Mouse (Mus musculus) heart, embryonic 14.5 days (tissue): ENCODE data around the gene Madd. TPM values are rescaled to one million over a fixed set of nuclear protein-coding genes. Genes with fewer than 3 reads are reported as not detected.

Source experiments
- ATAC-seq: fragments of 200-750 bp; cut with Nextera tagmentation; 2 replicates; pipeline ENCODE4 v1.8.0; 2017; ENCODE audit warnings: low read depth, moderate TSS enrichment; ENCODE audit not compliant: insufficient number of reproducible peaks, insufficient read depth, low FRiP score
- H3K27ac ChIP-seq, 2 experiments: fragments of 200-500 bp in 1 of 2; fragments of 300-500 bp in 1 of 2; sonication (generic) in 1 of 2; replicated peaks in 1 of 2; 2 replicates each; pipeline ENCODE4 v1.5.1; 2012 to 2014; ENCODE audit warnings: low read depth in 2 of 2, low read length in 2 of 2, control low read depth in 1 of 2, mild to moderate bottlenecking in 1 of 2, mixed read lengths in 1 of 2; ENCODE audit not compliant: control insufficient read depth in 1 of 2, insufficient read depth in 1 of 2
- H3K27me3 ChIP-seq: fragments of 300-500 bp; sonication (generic); 2 replicates; pipeline ENCODE4 v1.6.1; 2014; ENCODE audit warnings: mild to moderate bottlenecking, low read length, control low read depth; ENCODE audit not compliant: control insufficient read depth, insufficient read depth
- H3K36me3 ChIP-seq: fragments of 300-500 bp; sonication (generic); 2 replicates; pipeline ENCODE4 v1.6.1; 2014; ENCODE audit warnings: mild to moderate bottlenecking, control low read depth, low read length, mixed read lengths; ENCODE audit not compliant: control insufficient read depth, insufficient read depth
- H3K4me1 ChIP-seq, 2 experiments: fragments of 200-500 bp in 1 of 2; fragments of 300-500 bp in 1 of 2; sonication (generic) in 1 of 2; 2 replicates each; pipeline ENCODE4 v1.6.1; 2012 to 2014; ENCODE audit warnings: low read length in 2 of 2, control low read depth in 1 of 2, mixed read lengths in 1 of 2; ENCODE audit not compliant: control insufficient read depth in 2 of 2, insufficient read depth in 2 of 2
- H3K4me2 ChIP-seq: fragments of 300-500 bp; sonication (generic); 2 replicates; pipeline ENCODE4 v1.6.1; 2014; ENCODE audit warnings: mild to moderate bottlenecking, low read length
- H3K4me3 ChIP-seq, 2 experiments: fragments of 200-500 bp in 1 of 2; fragments of 300-500 bp in 1 of 2; sonication (generic) in 1 of 2; 2 replicates each; pipeline ENCODE4 v1.5.1; 2012 to 2014; ENCODE audit warnings: low read length in 2 of 2, mild to moderate bottlenecking in 2 of 2, control low read depth in 1 of 2, low read depth in 1 of 2, moderate library complexity in 1 of 2; ENCODE audit not compliant: control insufficient read depth in 1 of 2, insufficient read depth in 1 of 2
- H3K9ac ChIP-seq: fragments of 300-500 bp; sonication (generic); 2 replicates; pipeline ENCODE4 v1.6.1; 2014; ENCODE audit warnings: mild to moderate bottlenecking, low read length
- H3K9me3 ChIP-seq: fragments of 300-500 bp; sonication (generic); 2 replicates; pipeline ENCODE4 v1.6.1; 2016; ENCODE audit warnings: low read length, control low read depth; ENCODE audit not compliant: control insufficient read depth
- WGBS: fragments of 180-500 bp; shearing (Covaris S2); extraction: QIAGEN DNeasy Blood & Tissue Kit; methylation state at CpG from one replicate; pipeline ENCODE4 v1.1.7; 2014; 5-methylcytosine and 5-hydroxymethylcytosine counted together
- polyA plus RNA-seq: library from polyadenylated mRNA; unstranded; fragments of >200 nt; fragmentation: Nextera tagmentation; extraction: Ambion mirVana; gene quantifications from 2 replicates; pipeline ENCODE4 v1.2.1, GENCODE M21; 2014

Madd gene
- polyA plus RNA-seq, 1 experiment from 2014 or later = 5.2 TPM

DNA sequence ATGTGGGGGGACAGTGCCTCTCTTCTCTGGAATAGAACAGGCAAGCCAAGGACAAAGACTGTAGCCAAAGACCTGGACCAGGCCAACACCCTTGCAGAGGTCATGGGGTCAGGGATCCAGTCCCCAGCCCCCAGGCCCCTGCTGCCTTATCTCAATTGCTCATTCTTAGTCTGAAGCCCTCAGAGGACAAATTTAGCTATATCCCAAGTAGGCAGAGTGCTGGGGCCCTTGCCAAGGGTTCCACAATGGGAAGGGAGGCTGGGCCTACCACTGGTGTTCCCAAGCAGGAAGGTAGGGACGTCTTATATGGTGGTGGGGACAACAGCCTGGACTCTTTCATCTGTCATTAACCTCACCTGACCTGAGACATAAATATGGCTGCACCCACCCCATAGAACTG, 65.0 kb downstream of the Madd start:
- Histone ChIP-seq H3K9ac (peak overlapping the region; percentile 96), H3K4me2 (peak overlapping the region; percentile 91), H3K4me1 (peaks cover 23 to 46% of the 10 kb centered on the region in 2 experiments), H3K36me3 (peaks cover 48% of the 10 kb centered on the region), H3K27me3 (no peaks in the 10 kb centered on the region), H3K4me3 (peak overlapping the region; percentile 77 to 78), H3K9me3 (no peaks in the 10 kb centered on the region), H3K27ac (peak overlapping the region; percentile 96 to 99)
- WGBS = 13% methylated on average over 1 of the region's 1 CpGs
- ATAC-seq = peak; percentile 71

DNA sequence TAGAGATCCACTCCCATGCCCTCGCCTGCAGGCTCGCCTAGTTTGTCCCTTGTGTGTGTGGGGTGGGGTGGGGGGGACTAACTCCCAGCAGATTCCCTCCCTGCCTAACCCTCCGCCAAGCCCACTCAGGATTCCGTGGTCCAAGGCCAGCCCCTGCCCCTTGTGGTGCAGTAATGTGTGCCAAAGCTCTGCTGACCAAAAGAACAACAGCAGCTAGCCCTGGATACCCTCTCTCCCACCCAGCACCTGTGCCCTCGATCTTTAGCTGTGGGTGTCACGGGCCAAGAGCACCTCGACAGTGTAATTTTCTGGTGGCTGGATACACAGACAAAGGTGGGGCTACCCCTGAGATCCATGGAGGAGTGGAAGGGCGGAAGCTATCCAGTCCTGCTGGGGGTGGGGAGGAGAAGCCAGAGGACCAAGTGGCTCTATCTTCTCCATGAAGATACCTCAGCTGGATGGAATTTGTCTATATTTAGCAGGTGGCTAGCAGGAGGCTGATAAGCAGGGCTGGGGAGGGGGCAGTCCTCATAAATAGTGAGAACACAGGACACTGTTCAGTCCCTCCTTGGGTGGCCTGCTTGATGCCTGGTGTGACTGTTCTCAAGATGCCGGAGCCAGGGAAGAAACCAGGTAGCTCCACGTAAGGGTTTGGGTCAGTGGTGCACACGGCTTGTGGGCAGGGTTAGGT, 65.9 kb downstream of the Madd start, which contains the start of gene Mybpc3:
Mybpc3 (plus strand) TSS at position 560 of the 691 bp plus-strand sequence.
- WGBS = 28% methylated on average over 11 of the region's 11 CpGs
- H3K9me3 ChIP-seq = no peaks in the 10 kb centered on the region
- H3K36me3 ChIP-seq = peaks cover 38% of the 10 kb centered on the region
- peak within 1 kb of the TSS; percentile 96 for H3K9ac ChIP-seq
- peak within 1 kb of the TSS; percentile 91 for H3K4me2 ChIP-seq
- peaks cover 25 to 45% of the 10 kb centered on the region in 2 experiments for H3K4me1 ChIP-seq
- H3K27ac ChIP-seq = peak within 1 kb of the TSS; percentile 96 to 99
- H3K27me3 ChIP-seq = no peaks in the 10 kb centered on the region
- H3K4me3 ChIP-seq = peak within 1 kb of the TSS; percentile 77 to 78
- ATAC-seq = peak; percentile 78

DNA sequence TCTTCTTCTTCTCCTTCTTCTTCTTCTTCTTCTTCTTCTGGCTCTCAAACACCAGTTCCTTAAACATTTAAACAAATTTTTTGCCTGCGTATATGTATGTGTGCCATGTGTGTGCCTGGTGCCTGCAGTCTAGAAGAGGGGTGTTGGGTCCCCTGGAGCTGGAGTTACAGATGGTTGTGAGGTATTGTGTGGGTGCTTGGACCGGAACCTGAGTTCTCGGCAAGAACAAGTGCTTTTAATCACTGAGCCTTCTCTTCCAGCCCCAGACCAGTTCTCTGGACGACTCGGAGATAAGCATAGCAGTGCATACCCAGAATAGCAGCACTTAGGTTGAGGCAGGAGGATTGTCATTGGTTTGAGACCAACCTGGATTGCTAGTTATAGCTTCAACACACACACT, 66.8 kb downstream of the Madd start:
- peak overlapping the region; percentile 96 to 99 for H3K27ac ChIP-seq
- peaks cover 31 to 44% of the 10 kb centered on the region in 2 experiments for H3K4me1 ChIP-seq
- 30% methylated on average over 5 of the region's 5 CpGs for WGBS
- no peaks in the 10 kb centered on the region for H3K27me3 ChIP-seq
- no peak overlapping the region for H3K4me3 ChIP-seq
- no peaks in the 10 kb centered on the region for H3K9me3 ChIP-seq
- peak overlapping the region; percentile 96 for H3K9ac ChIP-seq
- peaks cover 30% of the 10 kb centered on the region for H3K36me3 ChIP-seq
- no peak for ATAC-seq
- peak overlapping the region; percentile 91 for H3K4me2 ChIP-seq

DNA sequence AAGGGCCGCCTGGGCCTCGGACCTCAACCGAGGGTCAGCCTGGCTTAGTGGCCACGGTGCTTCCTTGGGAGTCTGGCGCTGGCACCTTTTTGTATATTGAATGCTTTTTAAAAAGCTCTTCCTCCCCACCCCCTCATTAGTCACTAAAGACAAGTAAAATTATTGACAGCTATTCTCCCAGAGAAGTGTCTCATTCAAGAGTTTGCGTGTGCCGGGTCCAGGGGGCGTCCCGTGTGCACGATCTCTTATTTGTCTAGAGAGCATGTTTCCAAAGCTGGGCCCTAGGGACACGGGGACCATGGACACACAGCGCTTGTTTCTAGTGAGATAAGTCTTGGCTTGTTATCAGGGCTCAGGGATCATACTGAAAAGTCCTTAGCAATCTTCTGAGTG, 68.1 kb downstream of the Madd start:
- no peak for ATAC-seq
- Histone ChIP-seq H3K36me3 (peaks cover 17% of the 10 kb centered on the region), H3K9me3 (no peaks in the 10 kb centered on the region), H3K9ac (peak overlapping the region; percentile 78), H3K4me2 (peak overlapping the region; percentile 94), H3K27me3 (no peaks in the 10 kb centered on the region), H3K4me3 (peak overlapping the region; percentile 38 to 45), H3K27ac (peak overlapping the region in 1 of 2 experiments; percentile 65; a peak in 2 of 4 replicates), H3K4me1 (peaks cover 28 to 38% of the 10 kb centered on the region in 2 experiments)
- 22% methylated on average over 12 of the region's 12 CpGs for WGBS

DNA sequence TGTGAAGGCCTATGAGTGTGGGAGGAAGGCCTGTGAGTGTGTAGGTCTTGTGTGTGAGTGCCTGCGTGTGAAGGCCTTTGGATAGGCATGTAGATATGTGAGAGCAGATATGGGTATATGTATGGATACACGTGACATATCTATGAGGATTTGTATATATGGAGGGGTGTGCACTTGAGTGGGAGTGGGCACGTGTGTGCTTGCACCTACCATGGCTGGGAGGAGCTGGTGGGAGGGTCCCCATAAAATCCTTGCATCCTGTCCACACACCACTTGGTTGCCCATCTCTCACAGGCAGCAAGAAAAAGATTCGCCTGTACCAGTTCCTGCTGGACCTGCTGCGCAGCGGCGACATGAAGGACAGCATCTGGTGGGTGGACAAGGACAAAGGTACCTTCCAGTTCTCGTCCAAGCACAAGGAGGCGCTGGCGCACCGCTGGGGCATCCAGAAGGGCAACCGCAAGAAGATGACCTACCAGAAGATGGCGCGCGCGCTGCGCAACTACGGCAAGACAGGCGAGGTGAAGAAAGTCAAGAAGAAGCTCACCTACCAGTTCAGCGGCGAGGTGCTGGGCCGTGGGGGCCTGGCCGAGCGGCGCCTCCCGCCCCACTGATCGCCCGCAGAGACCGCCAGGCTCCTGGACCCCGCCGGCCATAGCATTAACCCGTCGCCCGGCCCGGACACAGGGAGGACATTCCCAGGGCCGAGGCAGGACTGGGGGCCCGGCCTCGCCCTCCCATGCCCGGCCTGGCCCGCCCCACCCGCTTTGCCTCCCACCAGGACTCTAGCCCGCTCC, 68.7 kb downstream of the Madd start:
- ATAC-seq = 0 out of 2 replicates have a peak, but pooled peaks have one; percentile 10
- H3K9me3 ChIP-seq = no peaks in the 10 kb centered on the region
- 9% methylated on average over 40 of the region's 42 CpGs for WGBS
- H3K36me3 ChIP-seq = peaks cover 11% of the 10 kb centered on the region
- H3K4me1 ChIP-seq = peaks cover 28 to 38% of the 10 kb centered on the region in 2 experiments
- H3K4me3 ChIP-seq = peak overlapping the region; percentile 38 to 45
- peak overlapping the region in 1 of 2 experiments; percentile 65; a peak in 2 of 4 replicates for H3K27ac ChIP-seq
- peak overlapping the region; percentile 78 for H3K9ac ChIP-seq
- peak overlapping the region; percentile 94 for H3K4me2 ChIP-seq
- H3K27me3 ChIP-seq = no peaks in the 10 kb centered on the region

DNA sequence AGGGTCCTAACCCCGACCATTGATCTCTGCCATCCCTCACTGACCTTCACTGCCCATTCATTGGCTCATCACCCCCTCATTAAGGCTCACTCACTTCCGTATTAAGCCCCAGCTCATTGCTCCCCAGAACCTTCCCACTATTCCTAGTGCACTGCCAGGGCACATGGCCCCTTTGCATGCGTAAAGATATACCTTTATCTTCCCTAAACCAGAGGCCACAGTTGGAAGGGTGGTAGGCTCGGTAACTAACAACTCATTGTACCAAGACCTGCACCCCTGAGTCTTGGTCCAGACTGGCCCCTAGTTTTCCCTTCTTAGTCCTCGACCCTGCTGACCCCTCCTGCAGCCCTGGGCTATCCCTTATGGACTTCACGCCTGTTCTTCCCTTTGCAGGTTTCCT, 69.8 kb downstream of the Madd start:
- no peak for ATAC-seq
- Histone ChIP-seq H3K9ac (no peak overlapping the region), H3K4me1 (peaks cover 28 to 38% of the 10 kb centered on the region in 2 experiments), H3K4me2 (no peak overlapping the region), H3K36me3 (no peaks in the 10 kb centered on the region; the same call in 1 of the 2 replicates), H3K27me3 (no peaks in the 10 kb centered on the region), H3K4me3 (no peak overlapping the region), H3K9me3 (no peaks in the 10 kb centered on the region), H3K27ac (no peak overlapping the region)
- 73% methylated on average over 6 of the region's 6 CpGs for WGBS

DNA sequence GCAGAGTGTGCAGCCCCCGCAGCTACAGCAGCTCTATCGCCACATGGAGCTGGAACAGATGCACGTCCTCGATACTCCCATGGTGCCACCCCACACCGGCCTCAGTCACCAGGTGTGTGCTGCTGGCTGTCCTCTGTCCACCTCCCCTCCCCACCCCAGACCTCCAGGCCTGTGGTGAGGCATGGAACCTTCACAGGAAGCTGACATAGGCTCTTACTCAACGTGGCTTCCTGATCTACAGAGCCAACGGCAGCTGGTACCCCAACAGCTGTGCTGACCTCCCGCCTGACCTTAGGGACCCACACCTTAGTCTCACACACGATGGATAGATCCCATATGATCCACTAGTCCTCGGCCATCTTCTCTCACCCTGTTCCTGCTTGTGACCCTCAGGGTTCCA, 70.3 kb downstream of the Madd start:
- Histone ChIP-seq H3K27ac (peak overlapping the region in 1 of 2 experiments; percentile 59; a peak in 1 of 4 replicates), H3K4me1 (peaks cover 28 to 38% of the 10 kb centered on the region in 2 experiments), H3K36me3 (no peaks in the 10 kb centered on the region), H3K4me3 (no peak overlapping the region), H3K4me2 (no peak overlapping the region), H3K27me3 (no peaks in the 10 kb centered on the region), H3K9ac (peak overlapping the region; percentile 13; the same call in 1 of the 2 replicates), H3K9me3 (no peaks in the 10 kb centered on the region)
- ATAC-seq = no peak
- WGBS = 51% methylated on average over 10 of the region's 10 CpGs
